Mouse (Mus musculus): ENCODE data around the gene Wdr76. TPM values are rescaled to one million over a fixed set of nuclear protein-coding genes. Genes with fewer than 3 reads are reported as not detected.
A peak's percentile ranks its signal among the peaks of the same experiment; 100 is the strongest.

Wdr76 gene
- polyA plus RNA-seq, 1 experiment, result 1.6 TPM

DNA sequence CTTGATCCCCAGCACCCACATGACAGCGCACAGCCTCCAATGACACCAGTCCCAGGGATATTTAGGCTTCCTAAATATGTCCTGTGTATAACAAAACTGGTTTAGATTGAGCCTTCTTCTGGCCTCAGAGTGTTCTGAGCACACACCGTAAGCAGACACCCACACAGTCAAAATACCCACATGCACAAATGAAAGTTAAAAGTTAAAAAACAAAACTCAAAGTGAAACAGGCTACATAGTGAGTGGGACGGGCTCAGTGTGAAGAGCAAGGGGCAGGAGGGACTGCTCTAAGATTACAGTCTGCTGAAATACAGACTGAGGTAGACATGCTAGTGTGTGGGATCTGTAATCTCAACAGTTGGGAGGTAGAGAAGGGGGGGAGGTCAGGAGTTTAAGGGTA, 63.5 kb downstream of the Wdr76 start:
- TF ChIP-seq CTCF (IDR thresholded peaks at IDR 0.05; ENCODE audit: extremely low read depth, insufficient read length, insufficient replicate concordance, low read depth, low read length) (no peak), POLR2A (IDR thresholded peaks at IDR 0.05; ENCODE audit: low read depth, low read length) (no peak)
- WGBS, result 71% methylated on average over 3 of the region's 3 CpGs
- Histone ChIP-seq H3K4me1 (ENCODE audit: control insufficient read depth, insufficient read depth, insufficient read length, low read length) (no peaks in the 10 kb centered on the region), H3K36me3 (ENCODE audit: control insufficient read depth, insufficient read depth, low read length) (no peaks in the 10 kb centered on the region), H3K4me3 (ENCODE audit: low read depth, low read length) (no peak overlapping the region), H3K27me3 (ENCODE audit: control insufficient read depth, insufficient read depth, low read length) (no peaks in the 10 kb centered on the region), H3K27ac (ENCODE audit: insufficient read depth, low read depth, low read length) (no peak overlapping the region)

DNA sequence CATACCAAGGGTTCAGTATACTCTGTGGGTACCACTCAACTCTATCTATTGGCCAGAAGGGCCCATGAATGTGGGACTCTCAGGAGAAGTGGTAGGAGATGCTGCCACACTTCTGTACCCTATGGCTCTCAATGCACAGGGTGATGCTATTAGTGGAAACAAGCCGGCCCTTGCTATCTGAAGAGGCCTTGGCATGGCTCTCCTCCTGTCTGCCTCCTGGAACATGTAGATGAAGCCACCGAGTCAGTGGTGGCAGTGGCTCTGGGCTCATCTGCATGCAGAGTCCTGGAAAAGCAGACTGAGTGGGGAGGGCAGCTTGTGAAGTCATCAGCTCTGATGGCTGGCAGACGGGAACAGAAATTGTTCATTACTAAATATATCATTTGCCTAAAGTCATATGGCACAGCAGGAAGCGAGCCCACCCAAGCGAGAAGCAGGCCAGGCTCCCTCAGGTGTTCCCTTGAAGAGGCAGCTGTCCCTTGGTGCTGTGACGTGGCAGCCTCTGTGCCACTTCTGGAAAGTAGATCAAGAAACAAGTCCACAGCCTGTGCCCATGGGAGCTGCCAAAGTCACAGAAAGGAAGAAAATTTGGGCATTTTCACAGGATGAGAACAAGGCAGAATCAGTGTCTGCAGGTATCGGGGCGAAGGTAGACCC, 64.6 kb downstream of the Wdr76 start:
- 74% methylated on average over 8 of the region's 8 CpGs for WGBS
- Histone ChIP-seq H3K27ac (ENCODE audit: insufficient read depth, low read depth, low read length) (no peak overlapping the region), H3K36me3 (ENCODE audit: control insufficient read depth, insufficient read depth, low read length) (no peaks in the 10 kb centered on the region), H3K4me3 (ENCODE audit: low read depth, low read length) (no peak overlapping the region), H3K4me1 (ENCODE audit: control insufficient read depth, insufficient read depth, insufficient read length, low read length) (no peaks in the 10 kb centered on the region), H3K27me3 (ENCODE audit: control insufficient read depth, insufficient read depth, low read length) (no peaks in the 10 kb centered on the region)
- TF ChIP-seq CTCF (IDR thresholded peaks at IDR 0.05; ENCODE audit: extremely low read depth, insufficient read length, insufficient replicate concordance, low read depth, low read length), result no peak
- no peak for TF ChIP-seq POLR2A (IDR thresholded peaks at IDR 0.05; ENCODE audit: low read depth, low read length)

DNA sequence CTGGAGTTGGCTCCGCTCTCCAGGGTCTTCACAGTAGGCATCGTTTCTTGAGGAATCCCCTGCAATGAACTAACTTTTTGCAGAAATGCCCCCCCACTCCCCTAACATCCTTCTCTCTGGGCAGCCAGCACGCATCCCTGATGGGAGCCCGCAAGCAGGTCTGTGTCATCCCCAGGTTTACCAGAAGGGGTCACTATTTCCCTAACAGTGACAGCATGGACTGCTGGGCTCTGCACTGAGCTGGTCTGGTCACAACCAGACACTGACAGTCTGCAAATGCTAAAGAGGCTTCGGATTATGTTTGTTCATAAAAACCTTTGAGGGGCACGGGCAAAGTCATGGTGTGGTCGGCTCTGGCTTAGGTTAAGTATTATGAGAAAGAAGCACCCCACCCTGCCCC, 65.3 kb downstream of the Wdr76 start:
- H3K27ac ChIP-seq (ENCODE audit: insufficient read depth, low read depth, low read length), result no peak overlapping the region

DNA sequence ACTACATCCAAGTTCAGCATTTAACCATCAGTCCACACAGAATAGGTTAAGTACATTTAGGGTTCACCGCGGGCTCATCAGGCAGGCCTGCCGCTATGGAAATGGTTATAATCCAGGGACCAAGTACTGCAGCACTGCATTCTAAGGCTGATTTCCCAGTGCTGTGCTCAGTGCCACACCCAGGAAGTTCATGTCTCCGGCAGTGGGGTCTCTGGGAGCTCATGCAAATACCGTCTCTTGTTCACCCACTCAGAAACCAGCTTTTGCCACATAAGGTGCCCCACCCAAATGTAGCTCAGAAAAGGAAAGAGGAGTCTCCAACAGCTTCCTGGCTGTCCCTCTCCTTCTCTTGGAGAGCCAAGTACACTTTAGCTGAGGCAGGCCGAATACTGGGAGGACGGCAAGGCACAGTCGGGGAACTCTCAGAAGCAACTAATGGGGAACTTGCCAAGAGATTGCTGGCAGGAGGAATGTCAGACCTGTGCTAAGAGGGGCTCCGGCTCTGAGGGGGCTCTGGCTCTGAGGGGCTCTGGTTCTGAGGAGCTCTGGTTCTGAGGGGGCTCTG, 67.6 kb downstream of the Wdr76 start:
- WGBS, result 64% methylated on average over 9 of the region's 9 CpGs
- TF ChIP-seq POLR2A (IDR thresholded peaks at IDR 0.05; ENCODE audit: low read depth, low read length) (no peak), CTCF (IDR thresholded peaks at IDR 0.05; ENCODE audit: extremely low read depth, insufficient read length, insufficient replicate concordance, low read depth, low read length) (no peak)
- Histone ChIP-seq H3K27ac (ENCODE audit: insufficient read depth, low read depth, low read length) (no peak overlapping the region), H3K4me3 (ENCODE audit: low read depth, low read length) (no peak overlapping the region), H3K4me1 (ENCODE audit: control insufficient read depth, insufficient read depth, insufficient read length, low read length) (no peaks in the 10 kb centered on the region), H3K27me3 (ENCODE audit: control insufficient read depth, insufficient read depth, low read length) (no peaks in the 10 kb centered on the region), H3K36me3 (ENCODE audit: control insufficient read depth, insufficient read depth, low read length) (no peaks in the 10 kb centered on the region)

More for the DNA sequence above, 65.3 kb downstream of the Wdr76 start:
- TF ChIP-seq CTCF (IDR thresholded peaks at IDR 0.05; ENCODE audit: extremely low read depth, insufficient read length, insufficient replicate concordance, low read depth, low read length) (peak; percentile 75; the same call in 1 of the 2 replicates), POLR2A (IDR thresholded peaks at IDR 0.05; ENCODE audit: low read depth, low read length) (no peak; the same call in 1 of the 2 replicates)
- Histone ChIP-seq H3K4me3 (ENCODE audit: low read depth, low read length) (no peak overlapping the region), H3K36me3 (ENCODE audit: control insufficient read depth, insufficient read depth, low read length) (no peaks in the 10 kb centered on the region), H3K4me1 (ENCODE audit: control insufficient read depth, insufficient read depth, insufficient read length, low read length) (no peaks in the 10 kb centered on the region), H3K27me3 (ENCODE audit: control insufficient read depth, insufficient read depth, low read length) (no peaks in the 10 kb centered on the region)
- 20% methylated on average over 7 of the region's 7 CpGs for WGBS

DNA sequence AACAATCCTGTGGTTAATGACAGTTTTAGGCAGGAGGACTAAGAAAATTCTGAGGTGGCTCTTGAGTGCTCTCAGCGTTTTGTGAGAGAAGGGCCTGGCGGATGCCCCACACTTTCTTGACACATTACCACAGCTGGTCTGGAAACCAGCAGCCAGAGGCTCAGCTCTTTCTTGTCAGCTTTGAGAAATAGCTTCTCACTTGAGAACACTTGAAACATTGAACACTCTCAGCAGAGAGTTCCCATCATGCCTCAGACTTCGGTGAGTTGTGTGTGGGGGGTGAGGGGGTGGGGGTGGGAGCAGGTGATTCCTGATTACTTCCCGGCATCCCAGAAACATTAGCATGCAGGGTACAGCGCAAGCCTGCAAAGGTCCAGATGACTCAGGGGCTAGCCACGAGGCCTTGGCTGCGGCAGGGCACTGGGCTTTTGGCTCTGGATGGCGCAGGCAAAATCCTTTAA, 69.2 kb downstream of the Wdr76 start:
- no peak overlapping the region for H3K27ac ChIP-seq (ENCODE audit: insufficient read depth, low read depth, low read length)
- no peak overlapping the region for H3K4me3 ChIP-seq (ENCODE audit: low read depth, low read length)
- TF ChIP-seq CTCF (IDR thresholded peaks at IDR 0.05; ENCODE audit: extremely low read depth, insufficient read length, insufficient replicate concordance, low read depth, low read length) (no peak), POLR2A (IDR thresholded peaks at IDR 0.05; ENCODE audit: low read depth, low read length) (no peak)
- H3K36me3 ChIP-seq (ENCODE audit: control insufficient read depth, insufficient read depth, low read length), result no peaks in the 10 kb centered on the region
- WGBS, result 72% methylated on average over 8 of the region's 8 CpGs
- H3K27me3 ChIP-seq (ENCODE audit: control insufficient read depth, insufficient read depth, low read length), result no peaks in the 10 kb centered on the region
- no peaks in the 10 kb centered on the region for H3K4me1 ChIP-seq (ENCODE audit: control insufficient read depth, insufficient read depth, insufficient read length, low read length)

DNA sequence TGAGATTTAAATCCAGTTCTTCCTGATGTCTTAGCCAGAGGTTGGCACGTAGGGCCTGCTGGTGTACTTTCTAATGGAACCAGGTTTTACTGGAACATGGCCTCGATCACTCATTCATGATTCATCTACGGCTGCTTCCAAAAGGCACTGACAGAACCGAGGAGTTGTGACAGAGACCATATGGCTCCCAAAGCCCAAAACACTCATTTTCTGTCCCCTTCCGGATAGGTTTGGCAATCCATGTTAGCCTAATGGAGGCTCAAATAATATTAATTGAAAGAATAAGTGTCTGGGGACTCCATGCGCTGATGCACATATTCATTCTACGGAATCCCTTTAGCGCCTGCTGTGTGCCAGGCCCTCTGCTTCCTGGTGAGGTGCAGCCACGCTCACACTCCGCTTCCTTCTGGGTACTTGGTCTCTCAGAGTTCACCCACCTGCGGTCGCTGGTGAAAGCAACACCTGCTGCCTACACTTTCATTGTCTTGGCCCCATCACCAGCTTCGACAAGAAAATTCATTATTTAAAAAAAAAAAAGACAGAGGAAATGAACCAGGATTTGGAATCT, 76.4 kb downstream of the Wdr76 start:
- TF ChIP-seq POLR2A (IDR thresholded peaks at IDR 0.05; ENCODE audit: low read depth, low read length), result no peak
- no peak for TF ChIP-seq CTCF (IDR thresholded peaks at IDR 0.05; ENCODE audit: extremely low read depth, insufficient read length, insufficient replicate concordance, low read depth, low read length)
- WGBS, result 84% methylated on average over 13 of the region's 13 CpGs
- no peaks in the 10 kb centered on the region for H3K36me3 ChIP-seq (ENCODE audit: control insufficient read depth, insufficient read depth, low read length)
- H3K27ac ChIP-seq (ENCODE audit: insufficient read depth, low read depth, low read length), result no peak overlapping the region
- H3K4me3 ChIP-seq (ENCODE audit: low read depth, low read length), result no peak overlapping the region
- no peaks in the 10 kb centered on the region for H3K27me3 ChIP-seq (ENCODE audit: control insufficient read depth, insufficient read depth, low read length)
- no peaks in the 10 kb centered on the region for H3K4me1 ChIP-seq (ENCODE audit: control insufficient read depth, insufficient read depth, insufficient read length, low read length)

DNA sequence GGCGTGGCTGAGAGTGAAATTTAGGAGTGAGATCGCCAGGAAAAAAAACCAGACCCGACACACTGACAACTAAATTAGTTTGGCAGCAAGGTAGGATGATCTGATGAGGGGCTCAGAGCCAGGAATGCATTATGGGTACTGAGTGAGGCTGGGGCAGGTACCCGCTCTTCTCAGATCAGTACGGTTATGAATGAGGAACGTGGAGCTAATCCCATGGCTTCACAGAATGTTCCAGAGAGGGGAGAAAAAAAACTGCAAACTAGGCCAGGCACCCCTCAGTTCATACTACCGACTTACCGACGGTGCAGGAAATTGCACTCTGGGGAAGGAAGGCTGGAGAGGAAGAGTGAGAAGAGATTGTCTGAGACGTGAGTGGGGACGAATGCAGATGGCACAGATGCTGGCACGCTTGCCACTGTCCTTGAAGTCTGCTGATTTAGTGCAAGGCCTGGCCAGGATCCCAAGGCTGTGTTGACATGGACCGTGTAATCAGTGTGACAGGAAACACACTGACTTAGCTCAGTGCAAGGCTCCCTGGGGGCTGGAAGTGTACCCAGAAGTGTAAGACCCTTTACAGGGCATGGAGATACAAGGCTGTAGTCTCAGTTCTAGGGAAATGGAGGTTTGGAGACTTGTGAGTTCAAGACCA, 77.1 kb downstream of the Wdr76 start:
- TF ChIP-seq CTCF (IDR thresholded peaks at IDR 0.05; ENCODE audit: extremely low read depth, insufficient read length, insufficient replicate concordance, low read depth, low read length) (no peak), POLR2A (IDR thresholded peaks at IDR 0.05; ENCODE audit: low read depth, low read length) (no peak)
- H3K27me3 ChIP-seq (ENCODE audit: control insufficient read depth, insufficient read depth, low read length), result no peaks in the 10 kb centered on the region
- H3K4me3 ChIP-seq (ENCODE audit: low read depth, low read length), result no peak overlapping the region
- H3K36me3 ChIP-seq (ENCODE audit: control insufficient read depth, insufficient read depth, low read length), result no peaks in the 10 kb centered on the region
- 58% methylated on average over 13 of the region's 13 CpGs for WGBS
- no peaks in the 10 kb centered on the region for H3K4me1 ChIP-seq (ENCODE audit: control insufficient read depth, insufficient read depth, insufficient read length, low read length)
- H3K27ac ChIP-seq (ENCODE audit: insufficient read depth, low read depth, low read length), result no peak overlapping the region

All from small intestine, adult 2 months (tissue).